Mouse (Mus musculus) left cerebral cortex, adult 11 months (tissue): ENCODE measurements around the gene Itga6.
"Not testable (repeated sequence)": the region's sequence is repeated elsewhere in the genome, so short reads cannot be mapped to it uniquely, and the experiment has no call there.

Experiments used
- DNase-seq: peaks from one replicate; pipeline ENCODE4 v3.0.0; 2022; ENCODE audit warnings: low spot score

Itga6 gene

GRCm38 (mm10) chr2:71745610-71746374 is at the start of gene Itga6:
Itga6 (plus strand) TSS chr2:71745616.
- no peak for DNase-seq

- DNase-seq, result no peak
Observed at GRCm38 (mm10) chr2:71696776-71697175, 48.6 kb upstream of the Itga6 start.

GRCm38 (mm10) chr2:71697408-71698336 is 47.7 kb upstream of the Itga6 start:
- DNase-seq, result no peak

GRCm38 (mm10) chr2:71698366-71698765 is 47.0 kb upstream of the Itga6 start:
- DNase-seq, result no peak

GRCm38 (mm10) chr2:71698942-71699341 is 46.5 kb upstream of the Itga6 start:
- no peak for DNase-seq

GRCm38 (mm10) chr2:71701341-71701740 is 44.1 kb upstream of the Itga6 start:
- no peak for DNase-seq

- no peak for DNase-seq
Observed at GRCm38 (mm10) chr2:71704309-71704708, 41.1 kb upstream of the Itga6 start.

- no peak for DNase-seq
Observed at GRCm38 (mm10) chr2:71708886-71709285, 36.5 kb upstream of the Itga6 start.

GRCm38 (mm10) chr2:71711640-71712039 is 33.8 kb upstream of the Itga6 start:
- DNase-seq, result no peak

- no peak for DNase-seq
Observed at GRCm38 (mm10) chr2:71714416-71714815, 31.0 kb upstream of the Itga6 start.

- DNase-seq, result no peak
Observed at GRCm38 (mm10) chr2:71719005-71719386, 26.4 kb upstream of the Itga6 start.

- DNase-seq, result no peak
Observed at GRCm38 (mm10) chr2:71719387-71720034, 25.9 kb upstream of the Itga6 start.

- not testable (repeated sequence) for DNase-seq
Observed at GRCm38 (mm10) chr2:71720556-71720955, 24.9 kb upstream of the Itga6 start.

GRCm38 (mm10) chr2:71722913-71723312 is 22.5 kb upstream of the Itga6 start:
- no peak for DNase-seq

GRCm38 (mm10) chr2:71723623-71724022 is 21.8 kb upstream of the Itga6 start:
- no peak for DNase-seq

- DNase-seq, result no peak
Observed at GRCm38 (mm10) chr2:71724028-71724427, 21.4 kb upstream of the Itga6 start.

GRCm38 (mm10) chr2:71725446-71725845 is 20.0 kb upstream of the Itga6 start:
- no peak for DNase-seq

- no peak for DNase-seq
Observed at GRCm38 (mm10) chr2:71726883-71727676, 18.3 kb upstream of the Itga6 start.

- DNase-seq, result no peak
Observed at GRCm38 (mm10) chr2:71728341-71728740, 17.1 kb upstream of the Itga6 start.

GRCm38 (mm10) chr2:71728796-71729195 is 16.6 kb upstream of the Itga6 start:
- no peak for DNase-seq
